Mouse (Mus musculus): ENCODE data around the gene Mfsd4b2. TPM values are rescaled to one million over a fixed set of nuclear protein-coding genes. Genes with fewer than 3 reads are reported as not detected.
A peak's percentile ranks its signal among the peaks of the same experiment; 100 is the strongest.

Mfsd4b2 gene
- polyA plus RNA-seq (2014; fragmentation: Nextera tagmentation; extraction: Ambion mirVana): not detected in 2 replicates

DNA sequence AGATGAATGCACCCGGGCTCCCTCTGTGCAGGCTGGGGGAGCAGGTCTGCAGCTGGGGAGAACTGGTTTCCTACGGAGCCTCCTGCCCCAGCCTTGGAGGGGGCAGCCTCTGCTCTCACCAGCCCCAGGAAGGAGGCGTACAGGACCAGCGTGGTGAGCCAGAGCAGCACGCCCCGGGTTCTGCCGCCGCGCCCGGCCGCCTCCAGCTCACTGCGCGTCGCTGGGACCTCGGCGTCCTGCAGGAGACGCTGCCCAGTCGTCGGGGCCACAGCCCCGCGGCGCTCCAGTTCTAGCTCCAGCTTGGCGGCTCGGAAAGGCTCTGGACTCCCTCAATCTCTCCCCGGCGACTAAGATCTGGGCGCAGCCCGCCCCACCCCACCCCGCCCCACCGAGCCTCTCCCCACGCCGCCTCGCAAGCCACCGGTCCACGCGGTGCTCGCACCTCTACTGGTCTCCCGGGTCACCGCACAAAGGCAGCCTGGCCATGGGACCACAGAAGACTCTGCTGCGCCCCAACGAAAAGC, at the start of gene Mfsd4b2:
TSS of gene Mfsd4b2 (minus strand) at position 308 of the 524 bp plus-strand sequence.
- H3K9ac ChIP-seq (ENCODE audit: low read length): peak within 1 kb of the TSS; percentile 69
- no peaks in the 10 kb centered on the region for H3K36me3 ChIP-seq (ENCODE audit: control insufficient read depth, insufficient read depth, low read length)
- H3K27me3 ChIP-seq (ENCODE audit: control insufficient read depth, insufficient read depth, low read length): peaks cover 2% of the 10 kb centered on the region; the same call in 1 of the 2 replicates
- peak within 1 kb of the TSS; percentile 82 for H3K4me2 ChIP-seq (ENCODE audit: low read depth, severe bottlenecking)
- DNase-seq (ENCODE audit: low spot score) (peak; percentile 63), ATAC-seq (ENCODE audit: insufficient number of reproducible peaks, low FRiP score, low TSS enrichment, low read depth) (no peak)
- H3K9me3 ChIP-seq (ENCODE audit: control insufficient read depth, low read length): no peaks in the 10 kb centered on the region
- WGBS: under 1% methylated on average over 37 of the region's 41 CpGs
- peak within 1 kb of the TSS; percentile 37 for H3K4me3 ChIP-seq (ENCODE audit: low read depth, low read length)
- no peak within 1 kb of the TSS for H3K27ac ChIP-seq (replicated peaks; ENCODE audit: low read depth, low read length)
- 0 out of 2 replicates have a peak, but pooled peaks cover 3% of the 10 kb centered on the region for H3K4me1 ChIP-seq (ENCODE audit: control insufficient read depth, insufficient read depth, low read length)

DNA sequence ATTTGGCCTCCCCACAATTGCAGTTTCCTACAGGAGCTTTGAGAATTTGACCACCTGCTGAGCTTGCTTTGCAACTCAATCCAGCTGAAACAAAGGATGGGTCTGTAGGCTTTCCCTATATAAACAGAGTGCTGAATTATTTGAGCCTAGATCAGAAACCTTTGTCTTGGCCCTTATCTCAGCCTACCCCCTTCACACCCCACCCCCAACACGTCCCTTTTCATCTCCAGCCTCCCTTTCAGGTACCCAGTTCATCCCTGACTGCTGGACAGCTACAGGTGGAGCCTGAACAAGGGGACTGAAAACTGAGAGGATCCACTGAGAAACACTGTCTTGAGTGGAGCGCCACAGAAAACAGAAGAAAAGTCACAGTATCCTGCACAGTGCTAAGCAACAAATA, 49.0 kb upstream of the Mfsd4b2 start:
- Histone ChIP-seq H3K36me3 (ENCODE audit: control insufficient read depth, insufficient read depth, low read length) (no peaks in the 10 kb centered on the region), H3K4me1 (ENCODE audit: control insufficient read depth, insufficient read depth, low read length) (no peaks in the 10 kb centered on the region), H3K27me3 (ENCODE audit: control insufficient read depth, insufficient read depth, low read length) (no peaks in the 10 kb centered on the region), H3K9ac (ENCODE audit: low read length) (no peak overlapping the region), H3K27ac (replicated peaks; ENCODE audit: low read depth, low read length) (no peak overlapping the region), H3K4me3 (ENCODE audit: low read depth, low read length) (no peak overlapping the region), H3K9me3 (ENCODE audit: control insufficient read depth, low read length) (peaks cover 2% of the 10 kb centered on the region; the same call in 1 of the 2 replicates), H3K4me2 (ENCODE audit: low read depth, severe bottlenecking) (no peak overlapping the region)
- no peak for DNase-seq (ENCODE audit: low spot score)
- 35% methylated on average over 2 of the region's 2 CpGs for WGBS
- ATAC-seq (ENCODE audit: insufficient number of reproducible peaks, low FRiP score, low TSS enrichment, low read depth): no peak

DNA sequence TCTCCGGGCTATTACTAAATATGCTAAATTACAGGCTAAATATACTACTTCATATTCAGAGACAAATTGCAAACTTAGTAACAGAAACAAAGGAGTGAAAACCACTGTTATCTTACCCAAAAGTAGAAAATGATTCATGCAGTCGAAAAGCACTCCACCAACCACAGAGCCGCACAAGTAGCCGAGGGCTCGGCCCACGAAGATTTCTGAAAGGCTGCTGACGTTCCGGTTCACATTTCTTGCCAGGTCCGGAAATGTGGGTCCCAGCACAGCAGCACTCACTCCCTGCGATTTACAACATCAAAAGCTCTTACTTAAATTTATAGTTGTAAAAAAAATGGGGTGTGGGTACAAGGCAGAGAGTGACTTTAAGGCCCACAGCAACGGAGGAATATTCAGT, 48.3 kb upstream of the Mfsd4b2 start:
- Histone ChIP-seq H3K9me3 (ENCODE audit: control insufficient read depth, low read length) (peaks cover 2% of the 10 kb centered on the region; the same call in 1 of the 2 replicates), H3K36me3 (ENCODE audit: control insufficient read depth, insufficient read depth, low read length) (no peaks in the 10 kb centered on the region), H3K27ac (replicated peaks; ENCODE audit: low read depth, low read length) (no peak overlapping the region), H3K4me1 (ENCODE audit: control insufficient read depth, insufficient read depth, low read length) (no peaks in the 10 kb centered on the region), H3K27me3 (ENCODE audit: control insufficient read depth, insufficient read depth, low read length) (no peaks in the 10 kb centered on the region), H3K4me2 (ENCODE audit: low read depth, severe bottlenecking) (no peak overlapping the region), H3K9ac (ENCODE audit: low read length) (no peak overlapping the region), H3K4me3 (ENCODE audit: low read depth, low read length) (no peak overlapping the region)
- WGBS: 66% methylated on average over 11 of the region's 11 CpGs
- DNase-seq (ENCODE audit: low spot score) (no peak), ATAC-seq (ENCODE audit: insufficient number of reproducible peaks, low FRiP score, low TSS enrichment, low read depth) (no peak)

DNA sequence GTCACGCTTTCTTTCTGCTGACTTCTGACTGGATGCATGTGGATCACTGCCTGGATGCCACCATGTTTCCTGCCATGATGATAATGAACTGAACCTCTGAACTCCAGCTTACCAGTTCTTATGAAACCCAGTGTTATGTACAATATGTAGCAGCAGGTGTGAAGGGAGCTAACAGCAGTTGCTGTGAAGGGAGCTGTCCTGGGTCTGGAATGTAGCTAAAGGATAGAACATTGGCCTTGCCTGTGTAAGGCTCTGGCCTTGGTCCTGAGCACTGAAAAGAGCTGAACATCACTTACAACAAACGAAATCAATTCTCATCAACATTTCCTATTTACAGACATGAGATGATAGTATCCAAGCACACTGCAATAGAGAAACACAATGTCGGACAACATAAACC, 40.8 kb upstream of the Mfsd4b2 start:
- ATAC-seq (ENCODE audit: insufficient number of reproducible peaks, low FRiP score, low TSS enrichment, low read depth) (no peak), DNase-seq (ENCODE audit: low spot score) (peak; percentile 60)
- WGBS: 91% methylated on average over 3 of the region's 3 CpGs

DNA sequence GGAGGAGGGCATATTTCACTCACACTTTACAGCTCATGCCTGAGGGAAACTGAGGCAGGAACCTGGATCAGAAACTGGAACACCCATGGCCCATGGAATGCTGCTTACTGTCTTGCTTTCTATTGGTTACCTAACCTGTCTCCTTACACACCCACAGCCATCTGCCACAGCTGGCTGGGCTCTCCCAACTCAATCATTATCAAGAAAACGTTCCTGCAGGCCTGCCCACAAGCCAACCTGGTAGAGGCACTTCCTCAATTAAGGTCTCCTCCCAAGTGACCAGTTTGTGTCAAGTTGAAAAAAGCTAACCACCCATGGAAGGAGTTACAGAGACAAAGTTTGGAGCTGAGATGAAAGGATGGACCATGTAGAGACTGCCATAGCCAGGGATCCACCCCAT, 35.2 kb upstream of the Mfsd4b2 start:
- H3K4me2 ChIP-seq (ENCODE audit: low read depth, severe bottlenecking): no peak overlapping the region
- H3K9me3 ChIP-seq (ENCODE audit: control insufficient read depth, low read length): no peaks in the 10 kb centered on the region
- no peaks in the 10 kb centered on the region for H3K36me3 ChIP-seq (ENCODE audit: control insufficient read depth, insufficient read depth, low read length)
- no peak overlapping the region for H3K4me3 ChIP-seq (ENCODE audit: low read depth, low read length)
- no peak overlapping the region for H3K27ac ChIP-seq (replicated peaks; ENCODE audit: low read depth, low read length)
- ATAC-seq (ENCODE audit: insufficient number of reproducible peaks, low FRiP score, low TSS enrichment, low read depth) (no peak), DNase-seq (ENCODE audit: low spot score) (no peak)
- H3K27me3 ChIP-seq (ENCODE audit: control insufficient read depth, insufficient read depth, low read length): no peaks in the 10 kb centered on the region
- 39% methylated on average over 1 of the region's 1 CpGs for WGBS
- H3K9ac ChIP-seq (ENCODE audit: low read length): no peak overlapping the region
- no peaks in the 10 kb centered on the region for H3K4me1 ChIP-seq (ENCODE audit: control insufficient read depth, insufficient read depth, low read length)

More for the DNA sequence above, 40.8 kb upstream of the Mfsd4b2 start:
- H3K9ac ChIP-seq (ENCODE audit: low read length): no peak overlapping the region
- H3K27ac ChIP-seq (replicated peaks; ENCODE audit: low read depth, low read length): no peak overlapping the region
- H3K4me2 ChIP-seq (ENCODE audit: low read depth, severe bottlenecking): no peak overlapping the region
- no peaks in the 10 kb centered on the region for H3K27me3 ChIP-seq (ENCODE audit: control insufficient read depth, insufficient read depth, low read length)
- H3K4me3 ChIP-seq (ENCODE audit: low read depth, low read length): no peak overlapping the region
- H3K9me3 ChIP-seq (ENCODE audit: control insufficient read depth, low read length): no peaks in the 10 kb centered on the region
- H3K36me3 ChIP-seq (ENCODE audit: control insufficient read depth, insufficient read depth, low read length): no peaks in the 10 kb centered on the region
- no peaks in the 10 kb centered on the region for H3K4me1 ChIP-seq (ENCODE audit: control insufficient read depth, insufficient read depth, low read length)

DNA sequence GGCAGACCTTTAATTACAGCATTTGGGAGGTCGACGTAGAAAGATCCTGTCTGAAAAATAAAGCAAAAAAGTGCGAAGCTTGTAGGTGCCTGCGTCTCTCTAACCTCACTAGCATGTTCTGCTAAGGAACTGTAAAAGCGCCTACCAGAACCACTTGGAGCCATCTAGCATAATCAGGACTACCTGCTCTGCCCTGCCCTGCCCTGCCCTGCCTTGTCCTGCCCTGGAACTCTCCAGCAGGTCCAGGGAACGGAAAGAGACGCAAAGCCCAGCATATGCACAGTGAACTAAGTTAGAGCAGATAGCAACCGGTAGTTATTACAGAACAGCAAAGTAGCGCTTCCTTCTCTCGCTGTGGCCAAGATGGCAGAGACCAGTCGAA, 33.7 kb upstream of the Mfsd4b2 start:
- H3K27ac ChIP-seq (replicated peaks; ENCODE audit: low read depth, low read length): no peak overlapping the region
- WGBS: 47% methylated on average over 11 of the region's 11 CpGs
- H3K36me3 ChIP-seq (ENCODE audit: control insufficient read depth, insufficient read depth, low read length): no peaks in the 10 kb centered on the region

DNA sequence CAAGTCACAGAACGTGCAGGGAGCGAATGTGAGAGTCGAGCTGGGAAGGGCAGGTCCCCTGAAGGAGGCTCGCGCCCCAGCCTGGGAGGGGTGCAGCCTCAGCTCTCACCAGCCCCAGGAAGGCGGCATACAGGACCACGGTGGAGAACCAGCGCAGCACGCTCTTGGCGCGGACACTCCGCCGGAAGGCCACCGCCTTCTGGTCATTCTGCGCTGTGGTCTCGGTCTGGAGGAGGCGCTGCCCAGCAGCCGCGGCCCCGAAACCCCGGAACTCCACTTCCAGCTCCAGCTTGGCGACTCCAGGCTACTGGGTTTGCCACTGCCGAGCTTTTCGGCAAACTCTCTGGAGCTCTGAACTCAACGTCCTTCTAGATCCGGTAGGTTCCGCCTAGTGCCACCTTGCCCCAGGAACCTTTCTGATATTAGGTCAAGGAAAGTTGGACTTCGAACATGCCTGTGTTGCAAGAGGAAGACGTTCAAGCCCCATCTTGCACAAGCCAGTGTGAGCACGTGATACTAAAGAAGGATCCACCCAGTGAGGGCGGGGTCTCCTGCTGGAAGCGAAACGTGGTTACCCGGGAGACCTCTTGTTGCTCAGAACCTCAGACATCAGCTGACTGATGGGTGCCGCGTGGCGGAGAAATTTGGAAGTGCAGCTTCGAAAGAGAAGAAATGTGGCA, 33.2 kb upstream of the Mfsd4b2 start, which contains the start of gene Mfsd4b3:
TSS of gene Mfsd4b3 (minus strand) at position 393 of the 680 bp plus-strand sequence.
- WGBS: under 1% methylated on average over 36 of the region's 38 CpGs
- Histone ChIP-seq H3K27me3 (ENCODE audit: control insufficient read depth, insufficient read depth, low read length) (no peaks in the 10 kb centered on the region), H3K9me3 (ENCODE audit: control insufficient read depth, low read length) (no peaks in the 10 kb centered on the region), H3K4me3 (ENCODE audit: low read depth, low read length) (peak within 1 kb of the TSS; percentile 51), H3K27ac (replicated peaks; ENCODE audit: low read depth, low read length) (no peak within 1 kb of the TSS), H3K4me2 (ENCODE audit: low read depth, severe bottlenecking) (peak within 1 kb of the TSS; percentile 73), H3K4me1 (ENCODE audit: control insufficient read depth, insufficient read depth, low read length) (no peaks in the 10 kb centered on the region), H3K9ac (ENCODE audit: low read length) (peak within 1 kb of the TSS; percentile 34; the same call in 1 of the 2 replicates), H3K36me3 (ENCODE audit: control insufficient read depth, insufficient read depth, low read length) (no peaks in the 10 kb centered on the region)
- ATAC-seq (ENCODE audit: insufficient number of reproducible peaks, low FRiP score, low TSS enrichment, low read depth) (peak; percentile 97), DNase-seq (ENCODE audit: low spot score) (peak; percentile 93)

More for the DNA sequence above, 33.7 kb upstream of the Mfsd4b2 start:
- H3K9ac ChIP-seq (ENCODE audit: low read length): no peak overlapping the region
- peak overlapping the region; percentile 51; the same call in 1 of the 2 replicates for H3K4me3 ChIP-seq (ENCODE audit: low read depth, low read length)
- no peaks in the 10 kb centered on the region for H3K27me3 ChIP-seq (ENCODE audit: control insufficient read depth, insufficient read depth, low read length)
- no peak overlapping the region; the same call in 1 of the 2 replicates for H3K4me2 ChIP-seq (ENCODE audit: low read depth, severe bottlenecking)
- no peaks in the 10 kb centered on the region for H3K9me3 ChIP-seq (ENCODE audit: control insufficient read depth, low read length)
- DNase-seq (ENCODE audit: low spot score): no peak
- H3K4me1 ChIP-seq (ENCODE audit: control insufficient read depth, insufficient read depth, low read length): no peaks in the 10 kb centered on the region
- no peak for ATAC-seq (ENCODE audit: insufficient number of reproducible peaks, low FRiP score, low TSS enrichment, low read depth)

DNA sequence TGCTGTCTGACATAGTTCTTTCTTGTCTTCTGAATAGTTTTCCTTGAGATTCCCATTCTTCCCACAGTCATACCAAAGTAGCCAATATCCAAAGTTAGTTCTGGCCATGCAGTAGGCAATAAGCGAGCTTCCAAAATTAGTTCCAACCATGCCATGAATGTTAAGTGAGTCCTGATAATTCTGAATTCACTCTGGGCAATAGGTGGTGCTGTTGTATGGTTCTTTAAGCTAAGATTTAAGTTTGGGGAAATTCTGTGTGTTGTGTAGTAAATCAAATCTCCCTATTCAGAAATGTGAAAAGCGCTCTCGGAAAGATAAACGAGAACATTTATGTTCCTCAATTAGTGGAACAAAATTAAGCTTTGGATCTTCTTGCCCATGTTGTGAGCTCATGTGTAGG, 31.5 kb upstream of the Mfsd4b2 start:
- 78% methylated on average over 4 of the region's 4 CpGs for WGBS
- ATAC-seq (ENCODE audit: insufficient number of reproducible peaks, low FRiP score, low TSS enrichment, low read depth) (no peak), DNase-seq (ENCODE audit: low spot score) (no peak)
- H3K27ac ChIP-seq (replicated peaks; ENCODE audit: low read depth, low read length): no peak overlapping the region
- no peaks in the 10 kb centered on the region for H3K4me1 ChIP-seq (ENCODE audit: control insufficient read depth, insufficient read depth, low read length)
- no peaks in the 10 kb centered on the region for H3K27me3 ChIP-seq (ENCODE audit: control insufficient read depth, insufficient read depth, low read length)
- no peak overlapping the region for H3K4me2 ChIP-seq (ENCODE audit: low read depth, severe bottlenecking)
- no peaks in the 10 kb centered on the region for H3K9me3 ChIP-seq (ENCODE audit: control insufficient read depth, low read length)
- H3K9ac ChIP-seq (ENCODE audit: low read length): no peak overlapping the region
- H3K4me3 ChIP-seq (ENCODE audit: low read depth, low read length): no peak overlapping the region
- H3K36me3 ChIP-seq (ENCODE audit: control insufficient read depth, insufficient read depth, low read length): no peaks in the 10 kb centered on the region
